Mouse (Mus musculus) lung, postnatal 0 days (tissue): Measurements from ENCODE around the gene Nod1. TPM values are rescaled to one million over a fixed set of nuclear protein-coding genes. Genes with fewer than 3 reads are reported as not detected.

Source experiments
- ATAC-seq: fragments of 200-750 bp; cut with Nextera tagmentation; 2 replicates; pipeline ENCODE4 v1.8.0; 2017; ENCODE audit warnings: moderate library complexity
- DNase-seq: peaks from one replicate; pipeline ENCODE4 v3.0.0-alpha.2; 2016; ENCODE audit warnings: low spot score
- H3K27ac ChIP-seq: fragments of 300-500 bp; sonication (generic); 2 replicates; pipeline ENCODE4 v1.5.1; 2014; ENCODE audit warnings: antibody characterized with exemption, mild to moderate bottlenecking, low read length, mixed read lengths
- H3K27me3 ChIP-seq: fragments of 300-500 bp; sonication (generic); replicated peaks from 2 replicates; pipeline ENCODE4 v1.6.1; 2014; ENCODE audit warnings: low read length, mixed read lengths; ENCODE audit not compliant: insufficient read depth
- H3K36me3 ChIP-seq: fragments of 300-500 bp; sonication (generic); 2 replicates; pipeline ENCODE4 v1.6.1; 2014; ENCODE audit warnings: low read length, mixed read lengths; ENCODE audit not compliant: insufficient read depth
- H3K4me1 ChIP-seq: fragments of 300-500 bp; sonication (generic); 2 replicates; pipeline ENCODE4 v1.6.1; 2014; ENCODE audit warnings: antibody characterized with exemption, low read depth, low read length, mixed read lengths; ENCODE audit not compliant: insufficient read depth
- H3K4me2 ChIP-seq: fragments of 300-500 bp; sonication (generic); replicated peaks from 2 replicates; pipeline ENCODE4 v1.6.1; 2014; ENCODE audit warnings: low read depth, mild to moderate bottlenecking, low read length, moderate library complexity, mixed read lengths
- H3K4me3 ChIP-seq: fragments of 300-500 bp; sonication (generic); 2 replicates; pipeline ENCODE4 v1.5.1; 2014; ENCODE audit warnings: low read depth, low read length
- H3K9ac ChIP-seq: fragments of 300-500 bp; sonication (generic); replicated peaks from 2 replicates; pipeline ENCODE4 v1.6.1; 2014; ENCODE audit warnings: low read depth, mild to moderate bottlenecking
- H3K9me3 ChIP-seq: fragments of 300-500 bp; sonication (generic); 2 replicates; pipeline ENCODE4 v1.6.1; 2016; ENCODE audit warnings: low read length, mixed read lengths
- CTCF ChIP-seq: IDR thresholded peaks from 2 replicates; pipeline ENCODE4 v1.5.1; 2016; ENCODE audit warnings: antibody characterized with exemption, mild to moderate bottlenecking
- EP300 ChIP-seq: IDR thresholded peaks from 2 replicates; pipeline ENCODE4 v1.6.1; 2016; ENCODE audit warnings: antibody characterized with exemption, mild to moderate bottlenecking, control low read depth
- WGBS: fragments of 180-500 bp; shearing (Covaris S2); extraction: QIAGEN DNeasy Blood & Tissue Kit; methylation state at CpG from one replicate; pipeline ENCODE4 v1.1.7; 2014; 5-methylcytosine and 5-hydroxymethylcytosine counted together
- polyA plus RNA-seq: library from polyadenylated mRNA; unstranded; fragments of >200 nt; fragmentation: Nextera tagmentation; extraction: Ambion mirVana; gene quantifications from 2 replicates; pipeline ENCODE4 v1.2.1, GENCODE M21; 2015

The Nod1 gene
- polyA plus RNA-seq, 1 experiment from 2014 or later: 12.7 TPM

- no peaks in the 10 kb centered on the region for H3K9me3 ChIP-seq
- no peak overlapping the region for H3K4me2 ChIP-seq
- H3K4me1 ChIP-seq: no peaks in the 10 kb centered on the region
- no peaks in the 10 kb centered on the region for H3K36me3 ChIP-seq
- ATAC-seq (no peak), DNase-seq (no peak)
- no peak overlapping the region for H3K4me3 ChIP-seq
- no peak overlapping the region for H3K27ac ChIP-seq
- no peak for TF ChIP-seq CTCF
- no peak for TF ChIP-seq EP300
- H3K27me3 ChIP-seq: no peaks in the 10 kb centered on the region
- H3K9ac ChIP-seq: no peak overlapping the region
- WGBS: 76% methylated on average over 2 of the region's 2 CpGs
Observed at GRCm38 (mm10) chr6:54902547-54902946, 69.9 kb downstream of the Nod1 start.

- no peak overlapping the region for H3K4me3 ChIP-seq
- no peak for TF ChIP-seq EP300
- TF ChIP-seq CTCF: no peak
- H3K27me3 ChIP-seq: no peaks in the 10 kb centered on the region
- no peaks in the 10 kb centered on the region for H3K36me3 ChIP-seq
- DNase-seq: no peak
- 83% methylated on average over 2 of the region's 2 CpGs for WGBS
- H3K9ac ChIP-seq: no peak overlapping the region
- no peak overlapping the region for H3K27ac ChIP-seq
- no peak for ATAC-seq
- no peak overlapping the region for H3K4me2 ChIP-seq
- no peaks in the 10 kb centered on the region for H3K9me3 ChIP-seq
- no peaks in the 10 kb centered on the region for H3K4me1 ChIP-seq
Observed at GRCm38 (mm10) chr6:54900256-54900655, 72.2 kb downstream of the Nod1 start.

- Histone ChIP-seq H3K4me3 (no peak overlapping the region), H3K4me1 (no peaks in the 10 kb centered on the region), H3K27ac (no peak overlapping the region), H3K9ac (no peak overlapping the region), H3K4me2 (no peak overlapping the region), H3K27me3 (no peaks in the 10 kb centered on the region), H3K9me3 (no peaks in the 10 kb centered on the region), H3K36me3 (no peaks in the 10 kb centered on the region)
- WGBS: 68% methylated on average over 3 of the region's 3 CpGs
- DNase-seq (no peak), ATAC-seq (no peak)
- TF ChIP-seq CTCF: no peak
- no peak for TF ChIP-seq EP300
Observed at GRCm38 (mm10) chr6:54891384-54891783, 81.0 kb downstream of the Nod1 start.

DNA sequence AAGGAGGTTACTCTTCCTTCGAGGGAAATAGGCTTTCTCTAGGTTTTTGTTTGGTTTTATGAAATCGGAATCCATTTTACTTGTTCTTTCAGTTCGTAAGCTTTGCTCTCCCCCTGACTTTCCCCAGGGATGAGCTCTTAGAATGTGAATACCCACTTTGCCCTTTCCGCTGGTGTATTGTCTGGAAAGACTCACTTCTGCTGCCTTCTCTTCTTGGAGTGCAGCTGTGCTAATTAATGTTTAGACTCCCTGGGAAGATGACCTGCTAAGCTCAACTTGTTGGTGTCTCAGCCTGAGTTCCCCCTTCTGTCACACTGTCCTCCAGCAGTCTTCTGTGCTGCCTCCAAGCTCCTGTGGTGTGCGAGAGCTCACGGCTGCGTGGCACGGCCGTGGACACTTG, 82.2 kb downstream of the Nod1 start:
- Histone ChIP-seq H3K9ac (no peak overlapping the region), H3K9me3 (no peaks in the 10 kb centered on the region), H3K4me1 (no peaks in the 10 kb centered on the region), H3K27me3 (no peaks in the 10 kb centered on the region), H3K27ac (no peak overlapping the region), H3K4me3 (no peak overlapping the region), H3K4me2 (no peak overlapping the region), H3K36me3 (no peaks in the 10 kb centered on the region)
- 92% methylated on average over 9 of the region's 9 CpGs for WGBS
- no peak for TF ChIP-seq EP300
- no peak for TF ChIP-seq CTCF
- no peak for DNase-seq
- no peak for ATAC-seq

- ATAC-seq: no peak
- H3K4me2 ChIP-seq: no peak overlapping the region
- no peaks in the 10 kb centered on the region for H3K36me3 ChIP-seq
- no peaks in the 10 kb centered on the region for H3K27me3 ChIP-seq
- no peak for DNase-seq
- H3K4me3 ChIP-seq: no peak overlapping the region
- TF ChIP-seq CTCF (no peak), EP300 (no peak)
- no peak overlapping the region for H3K27ac ChIP-seq
- WGBS: 68% methylated on average over 7 of the region's 7 CpGs
- H3K9me3 ChIP-seq: no peaks in the 10 kb centered on the region
- H3K4me1 ChIP-seq: no peaks in the 10 kb centered on the region
- no peak overlapping the region for H3K9ac ChIP-seq
Observed at GRCm38 (mm10) chr6:54886195-54886594, 86.2 kb downstream of the Nod1 start.

GRCm38 (mm10) chr6:54883424-54883823, 89.0 kb downstream of the Nod1 start:
- Histone ChIP-seq H3K4me3 (no peak overlapping the region), H3K9ac (no peak overlapping the region), H3K27ac (no peak overlapping the region), H3K36me3 (no peaks in the 10 kb centered on the region), H3K27me3 (no peaks in the 10 kb centered on the region), H3K9me3 (no peaks in the 10 kb centered on the region), H3K4me2 (no peak overlapping the region), H3K4me1 (no peaks in the 10 kb centered on the region)
- ATAC-seq: no peak
- WGBS: 56% methylated on average over 2 of the region's 2 CpGs
- DNase-seq: no peak
- no peak for TF ChIP-seq EP300

DNA sequence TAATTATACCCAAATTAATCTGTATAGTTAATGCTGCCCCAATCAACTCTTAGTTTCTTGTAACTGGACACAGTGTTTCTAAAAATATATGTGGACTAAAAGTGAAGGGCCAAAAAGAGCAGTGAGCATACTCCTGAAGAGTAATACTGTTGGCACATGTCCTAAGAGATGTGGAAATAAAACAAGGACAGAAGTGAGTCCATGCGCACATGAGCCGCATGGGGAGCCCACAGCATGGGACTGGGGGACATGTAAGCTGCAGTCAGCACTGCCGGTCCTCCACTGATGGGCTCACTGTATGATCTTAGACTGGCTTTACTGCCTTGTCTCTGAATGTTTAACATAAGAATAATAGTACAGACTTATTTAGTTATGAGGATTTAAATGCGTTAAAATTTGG, 92.3 kb downstream of the Nod1 start:
- H3K4me2 ChIP-seq: no peak overlapping the region
- no peak for TF ChIP-seq EP300
- no peak for TF ChIP-seq CTCF
- DNase-seq (no peak), ATAC-seq (no peak)
- no peak overlapping the region for H3K4me3 ChIP-seq
- H3K9ac ChIP-seq: no peak overlapping the region
- H3K9me3 ChIP-seq: no peaks in the 10 kb centered on the region
- H3K27me3 ChIP-seq: no peaks in the 10 kb centered on the region
- 89% methylated on average over 4 of the region's 4 CpGs for WGBS
- H3K36me3 ChIP-seq: no peaks in the 10 kb centered on the region
- H3K27ac ChIP-seq: no peak overlapping the region
- no peaks in the 10 kb centered on the region for H3K4me1 ChIP-seq
